Mouse (Mus musculus): ENCODE data around the gene Stpg3. TPM values are rescaled to one million over a fixed set of nuclear protein-coding genes. Genes with fewer than 3 reads are reported as not detected.
"Not testable (repeated sequence)": the region's sequence is repeated elsewhere in the genome, so short reads cannot be mapped to it uniquely, and the experiment has no call there.

Stpg3 gene
- polyA plus RNA-seq, 1 experiment, result not detected

GRCm38 (mm10) chr2:25258887-25259286, 44.5 kb upstream of the Stpg3 start:
- Histone ChIP-seq H3K79me3 (ENCODE audit: low read depth) (peaks cover 17% of the 10 kb centered on the region), H3K79me2 (ENCODE audit: control insufficient read depth, insufficient read depth) (peaks cover 39% of the 10 kb centered on the region), H3K27me3 (ENCODE audit: control insufficient read depth, insufficient read depth, insufficient read length) (no peaks in the 10 kb centered on the region), H3K36me3 (ENCODE audit: control insufficient read depth, insufficient read depth) (no peaks in the 10 kb centered on the region), H3ac (ENCODE audit: control insufficient read depth, insufficient read length, low read depth) (no peak overlapping the region), H3K4me3 (ENCODE audit: insufficient read depth, poor library complexity, severe bottlenecking) (no peak overlapping the region)
- TF ChIP-seq CTCF (IDR thresholded peaks at IDR 0.05; ENCODE audit: control insufficient read depth, insufficient read depth, insufficient read length), result no peak
- no peak for TF ChIP-seq CEBPB (IDR thresholded peaks at IDR 0.05; ENCODE audit: low read depth)
- no peak for TF ChIP-seq MAX (IDR thresholded peaks at IDR 0.05)
- TF ChIP-seq USF1 (IDR thresholded peaks at IDR 0.05; ENCODE audit: low read depth), result no peak
- no peak for TF ChIP-seq MYOG (IDR thresholded peaks at IDR 0.05; ENCODE audit: control insufficient read depth, extremely low read depth, insufficient read length)
- TF ChIP-seq FOSL1 (IDR thresholded peaks at IDR 0.05; ENCODE audit: insufficient read depth, low read length, poor library complexity, severe bottlenecking), result no peak
- TF ChIP-seq MYOD1 (IDR thresholded peaks at IDR 0.05; ENCODE audit: control insufficient read depth, insufficient read length, low read depth), result no peak

- not testable (repeated sequence) for H3K36me3 ChIP-seq (ENCODE audit: control insufficient read depth, insufficient read depth); H3ac ChIP-seq (ENCODE audit: control insufficient read depth, insufficient read length, low read depth); H3K4me3 ChIP-seq (ENCODE audit: insufficient read depth, poor library complexity, severe bottlenecking); H3K27me3 ChIP-seq (ENCODE audit: control insufficient read depth, insufficient read depth, insufficient read length)
- peaks cover 18% of the 10 kb centered on the region for H3K79me3 ChIP-seq (ENCODE audit: low read depth)
- peaks cover 31% of the 10 kb centered on the region for H3K79me2 ChIP-seq (ENCODE audit: control insufficient read depth, insufficient read depth)
Measured at GRCm38 (mm10) chr2:25257250-25257649, 42.8 kb upstream of the Stpg3 start.

- peaks cover 11% of the 10 kb centered on the region for H3K36me3 ChIP-seq (ENCODE audit: control insufficient read depth, insufficient read depth)
- not testable (repeated sequence) for H3K27me3 ChIP-seq (ENCODE audit: control insufficient read depth, insufficient read depth, insufficient read length); H3ac ChIP-seq (ENCODE audit: control insufficient read depth, insufficient read length, low read depth)
- peaks cover 31% of the 10 kb centered on the region for H3K79me2 ChIP-seq (ENCODE audit: control insufficient read depth, insufficient read depth)
- H3K4me3 ChIP-seq (ENCODE audit: insufficient read depth, poor library complexity, severe bottlenecking), result peak overlapping the region; percentile 96
- peaks cover 18% of the 10 kb centered on the region for H3K79me3 ChIP-seq (ENCODE audit: low read depth)
Measured at GRCm38 (mm10) chr2:25256443-25257109, 42.1 kb upstream of the Stpg3 start.

GRCm38 (mm10) chr2:25255284-25255779, 40.9 kb upstream of the Stpg3 start, which contains the start of gene Tmem203:
Gene Tmem203, plus strand, starts transcription at chr2:25255439.
- TF ChIP-seq MYOD1 (IDR thresholded peaks at IDR 0.05; ENCODE audit: control insufficient read depth, insufficient read length, low read depth), result no peak
- peak; percentile 77 for TF ChIP-seq MAX (IDR thresholded peaks at IDR 0.05)
- Histone ChIP-seq H3K79me3 (ENCODE audit: low read depth) (peaks cover 18% of the 10 kb centered on the region), H3K36me3 (ENCODE audit: control insufficient read depth, insufficient read depth) (peaks cover 23% of the 10 kb centered on the region), H3K79me2 (ENCODE audit: control insufficient read depth, insufficient read depth) (peaks cover 31% of the 10 kb centered on the region), H3ac (ENCODE audit: control insufficient read depth, insufficient read length, low read depth) (peak within 1 kb of the TSS; percentile 86), H3K27me3 (ENCODE audit: control insufficient read depth, insufficient read depth, insufficient read length) (no peaks in the 10 kb centered on the region), H3K4me3 (ENCODE audit: insufficient read depth, poor library complexity, severe bottlenecking) (peak within 1 kb of the TSS; percentile 96)

GRCm38 (mm10) chr2:25252331-25252730, 37.9 kb upstream of the Stpg3 start:
- Histone ChIP-seq H3K27me3 (ENCODE audit: control insufficient read depth, insufficient read depth, insufficient read length) (no peaks in the 10 kb centered on the region), H3K79me2 (ENCODE audit: control insufficient read depth, insufficient read depth) (peaks cover 31% of the 10 kb centered on the region), H3ac (ENCODE audit: control insufficient read depth, insufficient read length, low read depth) (no peak overlapping the region), H3K36me3 (ENCODE audit: control insufficient read depth, insufficient read depth) (peaks cover 47% of the 10 kb centered on the region), H3K4me3 (ENCODE audit: insufficient read depth, poor library complexity, severe bottlenecking) (no peak overlapping the region), H3K79me3 (ENCODE audit: low read depth) (peaks cover 18% of the 10 kb centered on the region)
- TF ChIP-seq MYOG (IDR thresholded peaks at IDR 0.05; ENCODE audit: control insufficient read depth, extremely low read depth, insufficient read length) (no peak), CTCF (IDR thresholded peaks at IDR 0.05; ENCODE audit: control insufficient read depth, insufficient read depth, insufficient read length) (peak; percentile 3)

GRCm38 (mm10) chr2:25246183-25247072, 32.0 kb upstream of the Stpg3 start, which contains the start of gene AL732309.1:
Gene AL732309.1, minus strand, starts transcription at chr2:25246863.
- TF ChIP-seq CEBPB (IDR thresholded peaks at IDR 0.05; ENCODE audit: low read depth), result no peak
- TF ChIP-seq USF1 (IDR thresholded peaks at IDR 0.05; ENCODE audit: low read depth), result no peak
- TF ChIP-seq CTCF (IDR thresholded peaks at IDR 0.05; ENCODE audit: control insufficient read depth, insufficient read depth, insufficient read length), result no peak
- no peak for TF ChIP-seq FOSL1 (IDR thresholded peaks at IDR 0.05; ENCODE audit: insufficient read depth, low read length, poor library complexity, severe bottlenecking)
- no peak for TF ChIP-seq MAX (IDR thresholded peaks at IDR 0.05)
- no peak for TF ChIP-seq MYOD1 (IDR thresholded peaks at IDR 0.05; ENCODE audit: control insufficient read depth, insufficient read length, low read depth)
- TF ChIP-seq MYOG (IDR thresholded peaks at IDR 0.05; ENCODE audit: control insufficient read depth, extremely low read depth, insufficient read length), result no peak
- no peaks in the 10 kb centered on the region for H3K79me2 ChIP-seq (ENCODE audit: control insufficient read depth, insufficient read depth)
- H3K79me3 ChIP-seq (ENCODE audit: low read depth), result no peaks in the 10 kb centered on the region
- H3ac ChIP-seq (ENCODE audit: control insufficient read depth, insufficient read length, low read depth), result no peak within 1 kb of the TSS
- peaks cover 19% of the 10 kb centered on the region for H3K27me3 ChIP-seq (ENCODE audit: control insufficient read depth, insufficient read depth, insufficient read length)
- no peak within 1 kb of the TSS for H3K4me3 ChIP-seq (ENCODE audit: insufficient read depth, poor library complexity, severe bottlenecking)
- peaks cover 39% of the 10 kb centered on the region for H3K36me3 ChIP-seq (ENCODE audit: control insufficient read depth, insufficient read depth)

Measured in C2C12 (cell line).